Mouse (Mus musculus): ENCODE results near the gene Scn4b.

Gene Scn4b

GRCm38 (mm10) chr9:45119954-45120530 is 18.2 kb upstream of the Scn4b start:
- POLR2A ChIA-PET, result interaction anchor here in 2 of 4 experiments (1.0 to 2.9 kb wide), 4 partner anchors 14 to 90 kb away, joined by 3 to 9 read pairs (median 3); partner anchors contain the start of gene Scn4b (in 1 of the 2)

GRCm38 (mm10) chr9:45120567-45120966 is 17.6 kb upstream of the Scn4b start:
- ChIA-PET POLR2A (interaction anchor here in 2 of 4 experiments (0.7 to 2.9 kb wide), 6 partner anchors 13 to 80 kb away, joined by 3 to 9 read pairs (median 3); partner anchors contain the start of gene Scn4b (in 1 of the 2)), CTCF (interaction anchor here in 3 of 4 experiments (0.6 to 6.1 kb wide), 14 partner anchors 10 to 853 kb away, joined by 3 to 60 read pairs (median 6); partner anchors contain the start of gene Scn4b (in 1 of the 3))

More at GRCm38 (mm10) chr9:45119954-45120530, 18.2 kb upstream of the Scn4b start:
- CTCF ChIA-PET, result interaction anchor here in 3 of 4 experiments (0.8 to 6.1 kb wide), 10 partner anchors 10 to 298 kb away, joined by 3 to 60 read pairs (median 6); no protein-coding TSS in a partner anchor

- ChIA-PET POLR2A (interaction anchor here in 2 of 4 experiments (0.7 to 2.9 kb wide), 7 partner anchors 12 to 80 kb away, joined by 3 to 10 read pairs (median 3); partner anchors contain the start of gene Scn4b (in 1 of the 2)), CTCF (interaction anchor here (0.6 to 6.1 kb wide), 15 partner anchors 11 to 853 kb away, joined by 3 to 60 read pairs (median 6); partner anchors contain the start of gene Scn4b (in 1 of the 4))
Observed at GRCm38 (mm10) chr9:45121001-45121400, 17.2 kb upstream of the Scn4b start.

- ChIA-PET POLR2A (interaction anchor here in 3 of 4 experiments (0.7 to 2.9 kb wide), 19 partner anchors 12 to 309 kb away, joined by 3 to 11 read pairs (median 3); partner anchors contain the start of gene Scn4b (in 1 of the 3)), CTCF (interaction anchor here (0.6 to 6.1 kb wide), 30 partner anchors 11 to 708 kb away, joined by 3 to 60 read pairs (median 4); partner anchors contain the start of genes Scn4b (in 2 of the 4), Mpzl3 (in 1 of the 4) and Phldb1 (in 1 of the 4))
Observed at GRCm38 (mm10) chr9:45121769-45122168, 16.4 kb upstream of the Scn4b start.

- POLR2A ChIA-PET, result interaction anchor here (0.6 to 2.9 kb wide), 25 partner anchors 11 to 308 kb away, joined by 3 to 11 read pairs (median 3); partner anchors contain the start of genes Scn4b (in 1 of the 4) and Ube4a (in 1 of the 4)
- CTCF ChIA-PET, result interaction anchor here (0.6 to 6.1 kb wide), 34 partner anchors 11 to 708 kb away, joined by 3 to 60 read pairs (median 4); partner anchors contain the start of genes Scn4b (in 2 of the 4), Mpzl3 (in 1 of the 4) and Phldb1 (in 1 of the 4)
Observed at GRCm38 (mm10) chr9:45122209-45122761, 15.9 kb upstream of the Scn4b start.

GRCm38 (mm10) chr9:45125211-45125610 is 13.0 kb upstream of the Scn4b start:
- CTCF ChIA-PET, result interaction anchor here in 1 of 4 experiments (0.6 to 1.2 kb wide), 2 partner anchors 9 to 475 kb away, joined by 5 to 6 read pairs; no protein-coding TSS in a partner anchor
- POLR2A ChIA-PET, result interaction anchor here in 1 of 4 experiments (0.5 to 0.6 kb wide), 2 partner anchors 9 to 11 kb away, joined by 3 read pairs; no protein-coding TSS in a partner anchor

GRCm38 (mm10) chr9:45126941-45127340 is 11.3 kb upstream of the Scn4b start:
- POLR2A ChIA-PET, result interaction anchor here in 1 of 4 experiments (0.6 kb wide), 1 partner anchor 74 kb away, joined by 8 read pairs; no protein-coding TSS in a partner anchor
- CTCF ChIA-PET, result no interaction called here

GRCm38 (mm10) chr9:45130119-45130518 is 8.1 kb upstream of the Scn4b start:
- POLR2A ChIA-PET, result interaction anchor here in 1 of 4 experiments (0.8 kb wide), 1 partner anchor 75 kb away, joined by 4 read pairs; the partner anchor contains the start of gene Mpzl3
- CTCF ChIA-PET, result no interaction called here

- ChIA-PET POLR2A (interaction anchor here in 3 of 4 experiments (0.6 to 2.8 kb wide), 8 partner anchors 11 to 366 kb away, joined by 3 to 11 read pairs (median 3); partner anchors contain the start of genes Arcn1 (in 1 of the 3) and Ift46 (in 1 of the 3)), CTCF (interaction anchor here (0.6 to 4.1 kb wide), 37 partner anchors 8 to 679 kb away, joined by 3 to 60 read pairs (median 5); partner anchors contain the start of genes Mpzl3 (in 1 of the 4), Scn2b (in 1 of the 4), Ube4a (in 1 of the 4) and Upk2 (in 1 of the 4))
Observed at GRCm38 (mm10) chr9:45133484-45134310, 4.5 kb upstream of the Scn4b start.

- POLR2A ChIA-PET, result interaction anchor here in 3 of 4 experiments (0.7 to 2.8 kb wide), 3 partner anchors 9 to 14 kb away, joined by 3 to 11 read pairs (median 3); no protein-coding TSS in a partner anchor
Observed at GRCm38 (mm10) chr9:45136442-45137169, 1.6 kb upstream of the Scn4b start.

GRCm38 (mm10) chr9:45139082-45139481 is 887 bp downstream of the Scn4b start:
- ChIA-PET CTCF (interaction anchor here (0.6 to 2.1 kb wide), 6 partner anchors 16 to 483 kb away, joined by 3 to 14 read pairs (median 4); no protein-coding TSS in a partner anchor), POLR2A (interaction anchor here in 2 of 4 experiments (0.6 to 2.4 kb wide), 5 partner anchors 10 to 372 kb away, joined by 3 to 9 read pairs (median 4); partner anchors contain the start of genes Arcn1 (in 1 of the 2) and Ift46 (in 1 of the 2))

More at GRCm38 (mm10) chr9:45136442-45137169, 1.6 kb upstream of the Scn4b start:
- CTCF ChIA-PET, result interaction anchor here in 3 of 4 experiments (0.6 to 4.1 kb wide), 5 partner anchors 9 to 276 kb away, joined by 3 to 32 read pairs (median 3); no protein-coding TSS in a partner anchor

- POLR2A ChIA-PET, result interaction anchor here in 1 of 4 experiments (0.7 kb wide), 1 partner anchor 95 kb away, joined by 3 read pairs; no protein-coding TSS in a partner anchor
- CTCF ChIA-PET, result interaction anchor here in 1 of 4 experiments (0.9 kb wide), 1 partner anchor 19 kb away, joined by 3 read pairs; no protein-coding TSS in a partner anchor
Observed at GRCm38 (mm10) chr9:45140945-45141344, 2.8 kb downstream of the Scn4b start.

GRCm38 (mm10) chr9:45142686-45143085 is 4.5 kb downstream of the Scn4b start:
- ChIA-PET CTCF (interaction anchor here in 1 of 4 experiments (0.6 kb wide), 1 partner anchor 487 kb away, joined by 3 read pairs; no protein-coding TSS in a partner anchor), POLR2A (no interaction called here)

- CTCF ChIA-PET, result interaction anchor here (0.5 to 3.4 kb wide), 31 partner anchors 10 to 1071 kb away, joined by 3 to 26 read pairs (median 5); partner anchors contain the start of genes Atp5l (in 2 of the 4) and Ube4a (in 1 of the 4)
- POLR2A ChIA-PET, result interaction anchor here in 3 of 4 experiments (0.7 to 1.5 kb wide), 8 partner anchors 10 to 244 kb away, joined by 3 to 9 read pairs (median 4); no protein-coding TSS in a partner anchor
Observed at GRCm38 (mm10) chr9:45145533-45146266, 7.5 kb downstream of the Scn4b start.

GRCm38 (mm10) chr9:45146267-45146597 is 8.0 kb downstream of the Scn4b start:
- ChIA-PET POLR2A (interaction anchor here in 2 of 4 experiments (0.8 to 1.5 kb wide), 5 partner anchors 10 to 146 kb away, joined by 3 to 6 read pairs (median 3); no protein-coding TSS in a partner anchor), CTCF (interaction anchor here (0.6 to 3.4 kb wide), 19 partner anchors 12 to 638 kb away, joined by 3 to 26 read pairs (median 5); partner anchors contain the start of genes Atp5l (in 2 of the 4) and Ube4a (in 1 of the 4))

Measured in embryonic stem cell, embryonic (primary cell).